Mouse (Mus musculus): ENCODE results near the gene Zer1. TPM values are rescaled to one million over a fixed set of nuclear protein-coding genes. Genes with fewer than 3 reads are reported as not detected.

The Zer1 gene
- polyA plus RNA-seq, 1 experiment from 2014 or later, result 1.8 TPM

DNA sequence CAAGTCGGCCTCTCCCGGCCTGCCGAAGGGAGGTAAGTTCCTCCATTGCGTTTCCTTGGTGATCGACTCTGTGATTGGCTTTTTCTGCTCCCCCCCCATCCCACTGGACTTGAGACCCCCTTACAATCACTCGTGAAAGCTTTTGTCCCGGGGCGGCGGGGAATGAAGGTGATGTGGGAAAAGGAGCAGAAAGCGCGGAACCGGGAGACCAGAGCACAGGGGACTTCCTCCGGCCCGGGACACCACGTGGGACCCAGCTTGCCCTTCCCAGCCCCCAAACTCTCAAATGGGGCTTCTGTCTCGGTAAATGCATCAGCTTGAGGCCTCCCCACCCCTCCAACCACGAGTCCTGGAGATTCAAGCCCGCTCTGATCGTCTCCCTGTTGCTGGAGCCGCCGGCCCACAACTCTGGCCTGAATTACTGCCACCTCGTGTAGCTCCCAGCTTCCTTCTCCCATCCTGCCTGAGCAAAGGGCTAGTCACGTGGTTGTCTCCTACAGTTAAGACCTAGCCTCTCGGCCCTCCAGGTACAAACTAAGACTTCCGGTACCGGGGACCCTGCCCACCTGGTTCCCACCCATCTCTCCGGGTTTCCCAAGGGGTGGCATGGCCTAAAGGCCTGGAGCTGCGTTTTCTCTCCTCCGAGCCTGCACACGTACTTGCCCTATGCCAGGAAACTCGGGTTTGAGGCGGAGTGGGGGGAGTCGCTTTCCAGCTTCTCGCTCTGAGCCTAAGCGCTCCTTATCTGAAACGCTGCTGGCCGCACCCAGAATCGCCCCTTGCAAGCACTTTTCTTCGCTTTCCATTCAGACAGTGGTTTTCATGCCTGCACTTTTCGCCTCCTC, 61.9 kb downstream of the Zer1 start:
- Histone ChIP-seq H3K4me3 (ENCODE audit: low read depth, low read length) (peak overlapping the region; percentile 54), H3K4me1 (ENCODE audit: insufficient read depth) (peaks cover 32% of the 10 kb centered on the region), H3K27me3 (ENCODE audit: insufficient read depth, low read length) (no peaks in the 10 kb centered on the region), H3K9ac (replicated peaks) (peak overlapping the region; percentile 80), H3K36me3 (replicated peaks; ENCODE audit: insufficient read depth, low read length) (no peaks in the 10 kb centered on the region), H3K27ac (ENCODE audit: low read depth) (peak overlapping the region; percentile 93), H3K4me2 (ENCODE audit: low read depth, low read length) (peak overlapping the region; percentile 94), H3K9me3 (ENCODE audit: low read length) (no peaks in the 10 kb centered on the region)
- DNase-seq, result peak; percentile 69
- under 1% methylated on average over 40 of the region's 40 CpGs for WGBS (ENCODE audit: insufficient replicate concordance)
- TF ChIP-seq CTCF (IDR thresholded peaks at IDR 0.05; ENCODE audit: low read depth), result no peak
- no peak for TF ChIP-seq EP300 (IDR thresholded peaks at IDR 0.05; ENCODE audit: low read depth)
- peak; percentile 12; the same call in 1 of the 2 replicates for ATAC-seq

DNA sequence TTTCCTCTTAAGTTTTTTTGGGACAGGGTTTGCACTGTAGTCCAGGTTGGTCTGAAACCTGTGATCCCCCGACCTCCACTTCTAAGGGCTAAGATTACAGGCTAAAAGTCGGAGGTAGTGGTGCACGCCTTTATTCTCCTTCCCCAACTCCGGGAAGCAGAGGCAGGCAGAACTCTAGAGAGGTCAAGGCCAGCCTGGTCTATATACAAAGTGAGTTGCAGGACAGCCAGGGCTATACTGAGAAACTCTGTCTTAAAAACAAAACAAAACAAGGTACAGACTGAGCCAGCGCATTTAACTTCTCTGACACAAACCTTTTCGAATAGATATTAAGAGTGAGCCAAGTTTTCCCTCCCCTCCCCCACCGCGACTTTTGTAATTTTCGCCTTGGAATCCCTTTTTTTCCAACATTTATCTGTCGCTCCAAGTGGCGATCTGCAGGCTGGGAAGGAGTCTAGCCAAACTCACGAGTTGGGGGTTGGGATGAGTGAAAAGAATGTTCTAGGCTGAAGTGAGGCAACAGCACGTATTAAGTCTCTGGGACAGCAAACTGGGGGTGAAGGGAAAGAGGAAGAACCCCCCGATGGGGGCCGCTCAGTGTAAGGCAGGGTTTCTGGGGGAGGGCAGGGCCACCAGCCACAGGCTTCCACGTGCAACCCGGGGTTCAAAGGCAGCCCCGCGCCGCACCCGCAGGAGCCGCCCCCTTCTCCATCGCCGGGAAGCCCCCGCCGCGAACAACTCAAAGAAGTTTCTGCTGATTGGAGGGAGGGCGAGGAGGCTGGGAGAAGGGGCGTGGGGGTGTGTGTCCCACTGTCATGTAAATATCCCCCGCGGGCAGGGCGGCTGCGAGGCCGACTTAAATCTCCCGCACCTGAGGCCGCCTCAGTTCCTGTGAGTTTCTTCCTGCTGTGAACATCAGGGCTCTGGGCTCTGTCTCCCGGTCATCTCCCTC, 62.9 kb downstream of the Zer1 start:
- H3K36me3 ChIP-seq (replicated peaks; ENCODE audit: insufficient read depth, low read length), result no peaks in the 10 kb centered on the region
- peaks cover 32% of the 10 kb centered on the region for H3K4me1 ChIP-seq (ENCODE audit: insufficient read depth)
- peak overlapping the region; percentile 94 for H3K4me2 ChIP-seq (ENCODE audit: low read depth, low read length)
- peak overlapping the region; percentile 54 for H3K4me3 ChIP-seq (ENCODE audit: low read depth, low read length)
- TF ChIP-seq EP300 (IDR thresholded peaks at IDR 0.05; ENCODE audit: low read depth) (no peak), CTCF (IDR thresholded peaks at IDR 0.05; ENCODE audit: low read depth) (no peak)
- H3K27ac ChIP-seq (ENCODE audit: low read depth), result peak overlapping the region; percentile 93
- peak; percentile 64 for DNase-seq
- H3K27me3 ChIP-seq (ENCODE audit: insufficient read depth, low read length), result no peaks in the 10 kb centered on the region
- peak overlapping the region; percentile 80 for H3K9ac ChIP-seq (replicated peaks)
- no peak for ATAC-seq
- 7% methylated on average over 34 of the region's 37 CpGs for WGBS (ENCODE audit: insufficient replicate concordance)
- H3K9me3 ChIP-seq (ENCODE audit: low read length), result no peaks in the 10 kb centered on the region

DNA sequence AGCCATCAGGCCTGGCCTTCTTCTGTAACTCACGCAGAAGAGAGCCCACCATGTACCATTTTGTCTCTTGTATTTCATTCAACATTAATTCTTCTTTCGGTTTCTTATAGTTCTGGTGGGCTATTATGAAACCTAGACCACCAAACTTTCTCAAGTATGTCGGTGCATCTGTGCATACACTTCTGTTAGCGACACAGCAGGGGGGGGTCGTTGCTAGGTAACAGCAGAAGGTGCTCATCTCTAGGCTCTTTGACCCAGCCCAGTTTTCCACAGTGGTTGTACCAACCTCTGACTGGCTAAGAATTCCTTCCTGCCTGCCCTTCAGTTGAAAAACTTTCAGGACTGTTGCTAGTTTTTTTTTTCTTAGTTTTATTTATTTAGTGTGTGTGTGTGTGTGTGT, 66.0 kb downstream of the Zer1 start:
- H3K9me3 ChIP-seq (ENCODE audit: low read length), result no peaks in the 10 kb centered on the region

GRCm38 (mm10) chr2:30057223-30057904, 67.0 kb downstream of the Zer1 start, which contains the start of gene Set:
Gene Set (plus strand): TSS chr2:30057378.
- DNase-seq, result peak; percentile 43
- H3K9me3 ChIP-seq (ENCODE audit: low read length), result no peaks in the 10 kb centered on the region
- no peaks in the 10 kb centered on the region; the same call in 1 of the 2 replicates for H3K27me3 ChIP-seq (ENCODE audit: insufficient read depth, low read length)
- H3K9ac ChIP-seq (replicated peaks), result no peak within 1 kb of the TSS
- TF ChIP-seq EP300 (IDR thresholded peaks at IDR 0.05; ENCODE audit: low read depth) (no peak), CTCF (IDR thresholded peaks at IDR 0.05; ENCODE audit: low read depth) (no peak)
- peaks cover 11% of the 10 kb centered on the region for H3K4me1 ChIP-seq (ENCODE audit: insufficient read depth)
- H3K4me2 ChIP-seq (ENCODE audit: low read depth, low read length), result no peak within 1 kb of the TSS
- no peaks in the 10 kb centered on the region for H3K36me3 ChIP-seq (replicated peaks; ENCODE audit: insufficient read depth, low read length)
- ATAC-seq, result 0 out of 2 replicates have a peak, but pooled peaks have one; percentile 30
- no peak within 1 kb of the TSS for H3K4me3 ChIP-seq (ENCODE audit: low read depth, low read length)
- WGBS (ENCODE audit: insufficient replicate concordance), result 45% methylated on average over 11 of the region's 12 CpGs
- H3K27ac ChIP-seq (ENCODE audit: low read depth), result no peak within 1 kb of the TSS

More for the DNA sequence above, 66.0 kb downstream of the Zer1 start:
- Histone ChIP-seq H3K4me2 (ENCODE audit: low read depth, low read length) (no peak overlapping the region), H3K27ac (ENCODE audit: low read depth) (no peak overlapping the region), H3K4me1 (ENCODE audit: insufficient read depth) (peaks cover 13% of the 10 kb centered on the region), H3K36me3 (replicated peaks; ENCODE audit: insufficient read depth, low read length) (no peaks in the 10 kb centered on the region), H3K27me3 (ENCODE audit: insufficient read depth, low read length) (no peaks in the 10 kb centered on the region; the same call in 1 of the 2 replicates), H3K4me3 (ENCODE audit: low read depth, low read length) (no peak overlapping the region), H3K9ac (replicated peaks) (no peak overlapping the region)
- 77% methylated on average over 5 of the region's 5 CpGs for WGBS (ENCODE audit: insufficient replicate concordance)
- ATAC-seq, result no peak
- TF ChIP-seq CTCF (IDR thresholded peaks at IDR 0.05; ENCODE audit: low read depth), result no peak
- DNase-seq, result no peak

DNA sequence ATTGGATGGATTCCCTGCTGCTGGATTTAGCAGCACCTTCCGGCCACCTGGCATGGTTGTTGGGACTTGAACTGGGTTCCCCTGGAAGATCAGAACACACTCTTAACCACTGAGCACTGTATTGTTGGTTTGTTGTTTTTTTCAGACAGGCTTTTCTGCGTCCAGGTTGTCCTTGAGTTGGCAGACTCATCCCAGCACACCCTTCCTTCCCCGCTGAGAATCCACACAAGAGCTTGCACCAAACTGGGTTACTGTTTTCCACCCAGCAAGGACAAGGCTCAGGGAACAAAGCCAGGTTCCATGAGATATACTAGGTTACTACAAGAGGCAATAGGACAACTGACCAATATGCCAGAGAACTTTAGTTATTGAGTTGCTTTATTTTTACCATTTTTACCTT, 67.6 kb downstream of the Zer1 start:
- H3K36me3 ChIP-seq (replicated peaks; ENCODE audit: insufficient read depth, low read length), result no peaks in the 10 kb centered on the region
- peaks cover 9% of the 10 kb centered on the region for H3K4me1 ChIP-seq (ENCODE audit: insufficient read depth)
- H3K9me3 ChIP-seq (ENCODE audit: low read length), result no peaks in the 10 kb centered on the region
- H3K4me3 ChIP-seq (ENCODE audit: low read depth, low read length), result no peak overlapping the region
- ATAC-seq, result no peak
- no peak overlapping the region for H3K27ac ChIP-seq (ENCODE audit: low read depth)
- DNase-seq, result no peak
- no peak for TF ChIP-seq CTCF (IDR thresholded peaks at IDR 0.05; ENCODE audit: low read depth)
- no peak for TF ChIP-seq EP300 (IDR thresholded peaks at IDR 0.05; ENCODE audit: low read depth)
- no peak overlapping the region for H3K9ac ChIP-seq (replicated peaks)
- H3K27me3 ChIP-seq (ENCODE audit: insufficient read depth, low read length), result no peaks in the 10 kb centered on the region; the same call in 1 of the 2 replicates
- WGBS (ENCODE audit: insufficient replicate concordance), result 78% methylated on average over 3 of the region's 3 CpGs
- no peak overlapping the region for H3K4me2 ChIP-seq (ENCODE audit: low read depth, low read length)

Measured in liver, postnatal 0 days (tissue).